Mouse (Mus musculus) limb, embryonic 10.5 days (tissue): ENCODE measurements around the gene Ddb2. TPM values are rescaled to one million over a fixed set of nuclear protein-coding genes. Genes with fewer than 3 reads are reported as not detected.

ENCODE experiments used
- DNase-seq: peaks from one replicate; pipeline ENCODE4 v3.0.0-alpha.2; 2017; ENCODE audit warnings: low spot score
- H3K27ac ChIP-seq: fragments of 300-500 bp; sonication (generic); 2 replicates; pipeline ENCODE4 v1.5.1; 2016; ENCODE audit warnings: mild to moderate bottlenecking
- H3K27me3 ChIP-seq: fragments of 300-500 bp; sonication (generic); 2 replicates; pipeline ENCODE4 v1.6.1; 2016; ENCODE audit warnings: low read depth, mild to moderate bottlenecking; ENCODE audit not compliant: poor library complexity, severe bottlenecking
- H3K36me3 ChIP-seq: fragments of 300-500 bp; sonication (generic); 2 replicates; pipeline ENCODE4 v1.6.1; 2016; ENCODE audit warnings: mild to moderate bottlenecking, moderate library complexity
- H3K4me1 ChIP-seq: fragments of 300-500 bp; sonication (generic); 2 replicates; pipeline ENCODE4 v1.6.1; 2016
- H3K4me3 ChIP-seq: fragments of 300-500 bp; sonication (generic); 2 replicates; pipeline ENCODE4 v1.5.1; 2016; ENCODE audit warnings: mild to moderate bottlenecking, moderate library complexity
- H3K9me3 ChIP-seq: fragments of 300-500 bp; sonication (generic); replicated peaks from 2 replicates; pipeline ENCODE4 v1.6.1; 2016; ENCODE audit warnings: mild to moderate bottlenecking
- WGBS: fragments of 180-500 bp; shearing (Covaris S2); methylation state at CpG from one replicate; pipeline ENCODE4 v1.1.7; 2016; 5-methylcytosine and 5-hydroxymethylcytosine counted together
- polyA plus RNA-seq: library from polyadenylated mRNA; unstranded; fragments of >200 nt; fragmentation: Nextera tagmentation; extraction: Ambion mirVana; gene quantifications from 2 replicates; pipeline ENCODE4 v1.2.1, GENCODE M21; 2016

Ddb2 gene
- polyA plus RNA-seq, 1 experiment from 2014 or later = 12.7 TPM

DNA sequence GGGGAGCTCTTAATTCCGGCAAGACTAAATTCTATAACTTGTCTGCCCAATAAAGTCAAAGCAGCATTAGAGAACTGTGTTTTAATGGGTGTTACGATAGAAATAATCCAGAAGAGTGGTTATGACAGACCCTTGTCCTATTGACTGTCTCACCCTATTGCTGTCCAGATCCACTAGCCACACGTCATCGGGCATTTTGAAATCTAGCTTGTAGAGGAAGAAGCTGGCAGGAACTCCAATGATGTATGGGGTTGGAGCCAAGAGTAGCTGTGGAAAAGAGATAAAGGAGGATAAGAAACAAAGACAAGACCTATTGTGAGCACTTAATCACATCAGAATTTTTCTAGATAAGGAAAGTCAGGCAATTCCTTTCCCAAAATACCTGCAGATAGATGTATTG is 61.3 kb downstream of the Ddb2 start:
- no peaks in the 10 kb centered on the region for H3K27me3 ChIP-seq
- H3K27ac ChIP-seq = no peak overlapping the region
- no peaks in the 10 kb centered on the region for H3K4me1 ChIP-seq
- WGBS = 89% methylated on average over 4 of the region's 4 CpGs
- no peak for DNase-seq
- H3K36me3 ChIP-seq = peaks cover 9% of the 10 kb centered on the region
- no peaks in the 10 kb centered on the region for H3K9me3 ChIP-seq
- H3K4me3 ChIP-seq = no peak overlapping the region

DNA sequence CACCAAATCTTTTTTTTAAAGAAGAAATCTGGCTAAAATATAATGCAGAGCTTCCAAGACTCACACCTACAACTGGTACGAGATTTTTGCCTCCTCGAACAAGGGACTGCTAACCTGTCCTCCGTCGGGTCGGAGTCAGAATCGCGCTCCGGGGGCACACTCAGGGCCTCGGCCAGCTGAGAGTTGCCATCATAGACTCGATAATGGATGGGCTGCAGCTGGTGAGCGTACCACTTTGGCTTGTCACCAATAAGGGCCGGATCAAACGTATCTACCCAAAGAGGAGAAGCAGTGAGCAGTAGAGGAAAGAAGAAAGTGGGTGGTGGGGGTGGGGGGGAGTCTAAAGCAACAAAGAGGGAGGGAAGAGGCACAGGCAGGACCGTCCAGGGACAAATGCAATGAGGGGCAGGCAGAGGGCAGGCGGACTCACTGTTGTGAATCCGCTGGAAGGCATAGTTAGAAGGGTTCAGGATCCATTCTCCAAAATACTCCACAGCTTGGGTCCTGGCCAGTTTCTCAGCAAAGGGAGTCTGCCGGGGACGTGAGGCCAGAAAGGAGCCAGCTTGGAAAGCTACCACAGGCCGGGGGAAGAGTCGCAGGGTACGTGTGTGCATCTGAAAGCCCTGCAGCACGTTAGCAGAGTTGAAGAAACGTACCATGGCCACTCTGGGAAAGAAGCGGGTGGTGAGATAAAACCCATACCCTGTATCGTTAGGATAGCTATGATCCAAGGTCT is 67.0 kb downstream of the Ddb2 start:
- Histone ChIP-seq H3K27ac (no peak overlapping the region), H3K4me3 (no peak overlapping the region), H3K9me3 (no peaks in the 10 kb centered on the region), H3K27me3 (no peaks in the 10 kb centered on the region), H3K36me3 (peaks cover 32% of the 10 kb centered on the region), H3K4me1 (no peaks in the 10 kb centered on the region)
- no peak for DNase-seq
- WGBS = 88% methylated on average over 25 of the region's 25 CpGs

DNA sequence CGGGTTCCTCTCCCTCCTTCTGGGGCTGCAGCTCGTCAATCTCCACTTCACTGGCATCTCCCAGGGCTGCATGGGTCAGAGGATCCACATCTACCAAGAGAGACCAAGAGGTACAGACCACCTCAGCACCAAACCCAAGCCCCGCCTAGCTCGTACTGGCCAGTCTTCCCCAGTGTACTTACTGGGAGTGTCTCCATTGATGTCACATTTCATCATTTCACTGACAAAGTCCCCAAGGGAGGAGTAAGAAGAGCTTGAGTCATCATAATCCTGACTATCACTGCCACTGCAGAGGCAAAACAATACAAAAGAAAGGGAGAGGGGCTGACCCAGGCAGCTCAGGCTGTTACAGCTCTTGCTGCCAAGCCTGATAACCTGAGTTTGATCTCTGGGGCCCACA is 69.2 kb downstream of the Ddb2 start:
- no peak overlapping the region for H3K4me3 ChIP-seq

DNA sequence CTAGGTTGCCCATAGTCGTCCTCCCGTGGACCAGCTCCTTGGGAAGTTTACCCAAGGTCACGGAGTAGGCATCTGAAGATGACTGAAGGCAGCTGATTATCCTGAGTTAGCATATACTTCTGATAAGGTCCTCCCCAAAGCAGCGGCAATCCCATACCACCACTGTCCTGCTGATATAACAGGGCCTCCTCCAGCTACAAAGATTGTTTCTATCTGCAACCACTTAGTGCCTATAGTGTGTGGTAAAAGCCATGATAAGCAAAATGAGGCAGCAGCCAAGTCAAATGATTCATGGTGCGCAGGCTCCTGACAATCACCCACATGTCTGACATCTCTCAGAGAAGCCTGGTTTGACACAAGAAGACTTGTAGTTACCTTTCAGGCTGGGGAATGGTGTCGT is 71.8 kb downstream of the Ddb2 start:
- Histone ChIP-seq H3K4me3 (no peak overlapping the region), H3K9me3 (no peaks in the 10 kb centered on the region), H3K27ac (no peak overlapping the region), H3K4me1 (no peaks in the 10 kb centered on the region), H3K36me3 (peaks cover 40% of the 10 kb centered on the region), H3K27me3 (no peaks in the 10 kb centered on the region)
- 93% methylated on average over 6 of the region's 6 CpGs for WGBS
- DNase-seq = no peak

More for the DNA sequence above, 69.2 kb downstream of the Ddb2 start:
- Histone ChIP-seq H3K27ac (no peak overlapping the region), H3K9me3 (no peaks in the 10 kb centered on the region), H3K36me3 (peaks cover 32% of the 10 kb centered on the region), H3K27me3 (no peaks in the 10 kb centered on the region), H3K4me1 (no peaks in the 10 kb centered on the region)
- 67% methylated on average over 4 of the region's 4 CpGs for WGBS
- DNase-seq = no peak

DNA sequence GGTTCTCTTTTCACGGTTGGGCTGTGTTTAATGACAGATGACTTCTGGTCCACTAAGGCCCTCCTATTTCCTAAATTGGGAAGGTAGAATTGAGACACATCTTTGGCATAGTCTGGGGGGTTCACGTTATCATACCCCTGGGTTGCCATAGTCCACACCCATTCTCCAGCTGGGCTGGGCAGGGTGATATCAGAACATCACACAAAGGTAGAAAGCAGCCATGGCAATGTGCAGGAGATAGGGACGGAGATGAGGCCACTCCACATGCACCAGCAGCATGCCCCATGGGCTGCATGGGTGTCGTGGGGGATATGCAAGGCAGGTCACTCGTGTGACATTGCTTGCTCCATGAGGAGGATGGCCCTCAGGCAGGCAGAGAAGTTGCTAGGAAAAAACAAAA is 73.2 kb downstream of the Ddb2 start:
- 82% methylated on average over 5 of the region's 5 CpGs for WGBS
- Histone ChIP-seq H3K4me1 (no peaks in the 10 kb centered on the region), H3K27me3 (no peaks in the 10 kb centered on the region), H3K27ac (no peak overlapping the region), H3K9me3 (no peaks in the 10 kb centered on the region), H3K36me3 (peaks cover 39% of the 10 kb centered on the region), H3K4me3 (no peak overlapping the region)
- DNase-seq = no peak

DNA sequence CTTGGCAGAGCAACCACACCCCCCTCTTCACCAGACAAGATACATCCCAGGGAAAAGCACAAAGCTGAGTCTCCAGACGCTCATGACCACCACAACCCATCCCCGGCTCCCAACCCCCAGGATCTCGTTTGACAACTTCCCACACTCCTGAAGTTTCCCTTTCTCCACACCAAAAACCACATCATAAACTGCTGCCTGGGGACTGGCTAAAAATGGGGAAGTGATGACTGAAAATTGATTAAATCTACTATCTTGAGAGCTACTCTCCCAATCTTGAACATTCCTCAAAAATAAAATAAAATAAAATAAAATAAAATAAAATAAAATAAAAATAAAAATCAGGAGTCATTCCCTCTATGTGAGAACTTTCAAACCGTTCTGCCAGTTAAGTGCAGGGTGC is 73.8 kb downstream of the Ddb2 start:
- DNase-seq = no peak
- 77% methylated on average over 4 of the region's 4 CpGs for WGBS
- no peaks in the 10 kb centered on the region for H3K27me3 ChIP-seq
- H3K27ac ChIP-seq = no peak overlapping the region
- H3K36me3 ChIP-seq = peaks cover 39% of the 10 kb centered on the region
- no peaks in the 10 kb centered on the region for H3K4me1 ChIP-seq
- H3K9me3 ChIP-seq = no peaks in the 10 kb centered on the region
- H3K4me3 ChIP-seq = no peak overlapping the region

Other genes with a start within 250 kb of the Ddb2 start
- 0.30 and 1.4 TPM in 2 replicates for gene Rapsn, start 201.4 kb downstream of the Ddb2 start, polyA plus RNA-seq
- 359 and 373 TPM in 2 replicates for gene Psmc3, start 183.0 kb downstream of the Ddb2 start, polyA plus RNA-seq
- gene Slc39a13, start 166.6 kb downstream of the Ddb2 start, polyA plus RNA-seq = 18.1 and 31.6 TPM in 2 replicates
- gene Spi1, start 154.6 kb downstream of the Ddb2 start, polyA plus RNA-seq = 2.0 and 2.6 TPM in 2 replicates
- gene Mybpc3, start 118.8 kb downstream of the Ddb2 start, polyA plus RNA-seq = 0.44 and 0.49 TPM in 2 replicates
- 8.4 and 10.9 TPM in 2 replicates for gene Madd, start 53.1 kb downstream of the Ddb2 start, polyA plus RNA-seq
- gene Nr1h3, start 34.1 kb downstream of the Ddb2 start, polyA plus RNA-seq = 1.5 and 1.7 TPM in 2 replicates
- gene Acp2, start 34.1 kb downstream of the Ddb2 start, polyA plus RNA-seq = 23.8 and 27.3 TPM in 2 replicates
- gene Pacsin3, start 19.0 kb upstream of the Ddb2 start, polyA plus RNA-seq = 23.6 and 37.0 TPM in 2 replicates
- gene Arfgap2, start 28.0 kb upstream of the Ddb2 start, polyA plus RNA-seq = 101 and 113 TPM in 2 replicates
- gene 1110051M20Rik, start 207.7 kb upstream of the Ddb2 start, polyA plus RNA-seq = 63.9 and 78.3 TPM in 2 replicates
- 6.5 and 6.9 TPM in 2 replicates for gene Lrp4, start 220.5 kb upstream of the Ddb2 start, polyA plus RNA-seq